Mouse (Mus musculus): Measurements from ENCODE around the gene Olfr1155. TPM values are rescaled to one million over a fixed set of nuclear protein-coding genes. Genes with fewer than 3 reads are reported as not detected.

The Olfr1155 gene
- polyA plus RNA-seq (2015; fragmentation: Nextera tagmentation; extraction: Ambion mirVana): not detected in 2 replicates

DNA sequence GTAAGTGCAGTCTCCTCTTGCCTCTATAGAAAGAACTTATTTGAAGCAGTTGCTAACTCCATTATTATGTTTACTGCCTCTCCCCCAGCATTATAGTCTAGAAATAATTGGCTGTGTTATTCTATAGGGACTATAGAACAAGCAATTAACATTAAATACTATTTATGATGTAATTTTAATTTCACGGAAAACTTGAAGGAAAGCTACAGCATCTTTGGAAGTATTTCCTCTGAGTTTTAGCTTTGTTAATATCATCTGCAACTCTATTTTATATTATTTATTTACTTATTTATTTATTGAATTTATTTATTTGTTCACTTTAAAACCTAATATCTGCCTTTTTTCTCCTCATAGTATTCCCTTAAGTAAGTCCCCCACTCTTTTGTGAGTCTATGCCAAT lies at the start of gene Olfr1155:
Olfr1155 (minus strand) TSS at position 101 of the 400 bp plus-strand sequence.
- ATAC-seq (ENCODE audit: borderline replicate concordance, extremely low read depth, low FRiP score, low TSS enrichment): no peak
- Histone ChIP-seq H3K9me3 (no peaks in the 10 kb centered on the region), H3K9ac (no peak within 1 kb of the TSS), H3K4me3 (no peak within 1 kb of the TSS), H3K27ac (no peak within 1 kb of the TSS), H3K4me1 (no peaks in the 10 kb centered on the region), H3K4me2 (no peak within 1 kb of the TSS), H3K27me3 (no peaks in the 10 kb centered on the region), H3K36me3 (no peaks in the 10 kb centered on the region)
- WGBS: 96% methylated on average over 1 of the region's 1 CpGs

DNA sequence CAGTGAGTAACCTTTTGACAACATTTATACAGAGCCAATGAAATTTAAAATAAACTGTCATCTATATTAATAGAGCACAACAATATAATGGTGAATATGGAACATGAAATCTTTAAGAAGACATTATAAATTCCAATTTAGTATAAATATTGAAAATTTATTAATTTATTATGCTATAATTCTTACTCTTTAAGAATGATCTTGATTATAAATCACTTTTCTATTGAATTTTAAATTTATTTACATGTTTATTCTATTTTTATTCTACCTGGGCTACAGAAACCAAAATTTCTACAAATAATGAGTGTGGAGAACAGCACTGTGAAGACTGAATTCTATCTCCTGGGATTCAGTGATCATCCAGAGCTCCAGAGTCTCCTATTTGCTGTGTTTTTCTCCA lies 44.9 kb upstream of the Olfr1155 start, which contains the start of gene Olfr1158:
Olfr1158 (plus strand) TSS at position 301 of the 400 bp plus-strand sequence.
- Histone ChIP-seq H3K27me3 (no peaks in the 10 kb centered on the region), H3K9me3 (no peaks in the 10 kb centered on the region), H3K4me3 (no peak within 1 kb of the TSS), H3K9ac (no peak within 1 kb of the TSS), H3K36me3 (no peaks in the 10 kb centered on the region), H3K4me1 (no peaks in the 10 kb centered on the region), H3K27ac (no peak within 1 kb of the TSS), H3K4me2 (no peak within 1 kb of the TSS)
- ATAC-seq (ENCODE audit: borderline replicate concordance, extremely low read depth, low FRiP score, low TSS enrichment): no peak

DNA sequence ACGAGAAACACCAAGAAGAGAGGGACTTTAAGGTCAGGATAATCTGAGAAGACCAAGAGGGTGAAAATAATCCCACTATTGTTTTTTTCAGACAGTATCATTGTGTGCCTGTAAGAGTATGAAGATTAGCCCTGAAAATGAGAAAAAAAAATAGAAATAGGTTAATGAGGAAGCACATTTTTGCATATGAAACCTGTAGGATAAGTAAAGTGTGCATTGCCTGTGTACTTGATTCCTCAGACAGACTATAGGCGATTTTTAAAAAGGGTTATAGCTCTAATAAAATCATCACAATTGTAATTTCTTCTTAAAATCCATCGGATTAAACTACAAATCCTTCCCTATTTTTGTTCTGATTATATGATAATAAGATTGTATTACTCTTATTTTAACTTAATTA lies 29.6 kb upstream of the Olfr1155 start, which contains the start of gene Olfr74:
Olfr74 (minus strand) TSS at position 101 of the 400 bp plus-strand sequence.
- no peaks in the 10 kb centered on the region for H3K4me1 ChIP-seq
- 65% methylated on average over 3 of the region's 3 CpGs for WGBS
- no peak within 1 kb of the TSS for H3K27ac ChIP-seq
- no peak within 1 kb of the TSS for H3K4me3 ChIP-seq
- no peak within 1 kb of the TSS for H3K9ac ChIP-seq
- H3K36me3 ChIP-seq: no peaks in the 10 kb centered on the region
- ATAC-seq (ENCODE audit: borderline replicate concordance, extremely low read depth, low FRiP score, low TSS enrichment): no peak
- no peak within 1 kb of the TSS for H3K4me2 ChIP-seq
- H3K9me3 ChIP-seq: no peaks in the 10 kb centered on the region
- no peaks in the 10 kb centered on the region for H3K27me3 ChIP-seq

DNA sequence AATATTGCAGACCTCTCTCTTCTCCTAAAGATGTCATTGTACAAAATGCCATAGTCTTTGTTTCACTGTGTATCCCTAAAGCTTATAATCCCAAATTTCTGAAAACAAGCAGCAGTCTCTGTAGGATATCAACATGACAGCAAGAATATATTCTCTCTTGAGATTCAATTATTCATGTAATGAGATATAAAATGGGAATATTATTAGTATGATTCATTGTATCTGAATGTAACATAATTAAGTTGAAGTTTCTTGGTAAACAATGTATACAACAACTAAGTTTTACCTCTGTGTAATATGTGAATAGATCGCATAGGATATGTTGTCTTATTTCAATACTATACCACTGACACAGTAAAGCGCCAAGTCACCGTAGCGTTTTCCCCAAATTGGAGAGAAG lies 23.3 kb upstream of the Olfr1155 start, which contains the start of gene Olfr1157:
Olfr1157 (minus strand) TSS at position 101 of the 400 bp plus-strand sequence.
- no peak within 1 kb of the TSS for H3K27ac ChIP-seq
- no peaks in the 10 kb centered on the region for H3K4me1 ChIP-seq
- no peak within 1 kb of the TSS for H3K9ac ChIP-seq
- no peak for ATAC-seq (ENCODE audit: borderline replicate concordance, extremely low read depth, low FRiP score, low TSS enrichment)
- no peak within 1 kb of the TSS for H3K4me2 ChIP-seq
- WGBS: 95% methylated on average over 4 of the region's 4 CpGs
- H3K27me3 ChIP-seq: no peaks in the 10 kb centered on the region
- H3K36me3 ChIP-seq: no peaks in the 10 kb centered on the region
- no peaks in the 10 kb centered on the region for H3K9me3 ChIP-seq
- no peak within 1 kb of the TSS for H3K4me3 ChIP-seq

DNA sequence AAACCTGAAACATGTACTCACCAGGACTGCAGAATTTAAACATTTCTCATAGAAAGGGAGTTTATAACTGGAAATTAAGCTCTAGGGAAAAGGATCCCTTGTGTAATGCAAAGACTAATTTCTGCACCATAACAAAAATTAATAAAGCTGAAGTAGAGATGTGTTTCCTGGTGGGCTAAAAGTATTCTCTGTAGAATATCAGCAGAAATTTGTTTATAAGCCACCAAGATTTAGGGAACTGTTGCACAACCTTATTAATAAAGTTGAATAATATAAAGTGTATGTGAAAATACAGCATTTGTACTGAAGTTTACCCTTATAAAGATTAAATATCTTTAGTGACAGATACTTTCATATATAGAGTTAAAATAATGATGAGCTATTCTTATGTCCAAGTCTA lies 8.1 kb upstream of the Olfr1155 start, which contains the start of gene Olfr1156:
Olfr1156 (minus strand) TSS at position 101 of the 400 bp plus-strand sequence.
- no peak within 1 kb of the TSS for H3K4me3 ChIP-seq
- no peaks in the 10 kb centered on the region for H3K36me3 ChIP-seq
- H3K4me2 ChIP-seq: no peak within 1 kb of the TSS
- no peaks in the 10 kb centered on the region for H3K9me3 ChIP-seq
- ATAC-seq (ENCODE audit: borderline replicate concordance, extremely low read depth, low FRiP score, low TSS enrichment): no peak
- H3K4me1 ChIP-seq: no peaks in the 10 kb centered on the region
- no peaks in the 10 kb centered on the region for H3K27me3 ChIP-seq
- H3K9ac ChIP-seq: no peak within 1 kb of the TSS
- H3K27ac ChIP-seq: no peak within 1 kb of the TSS

DNA sequence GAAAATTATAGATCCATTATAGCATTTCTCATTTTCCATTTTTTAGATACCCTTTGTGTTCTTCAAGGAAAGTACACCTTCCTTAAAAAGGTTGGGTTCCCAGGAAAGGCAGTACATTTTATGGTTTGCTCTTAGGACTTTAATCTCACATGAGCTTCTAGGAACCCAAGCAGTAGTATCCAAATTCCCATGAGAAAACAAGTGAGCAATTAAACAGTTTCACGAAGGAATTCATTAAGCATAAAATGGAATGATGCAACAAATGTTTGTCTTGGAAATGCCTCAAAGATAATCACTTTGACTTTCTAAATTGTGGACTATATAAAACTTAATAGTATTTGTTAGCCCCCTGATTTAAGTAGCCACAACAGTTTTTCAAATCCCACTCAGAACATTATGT lies 39.9 kb downstream of the Olfr1155 start, which contains the start of gene Olfr1154:
Olfr1154 (minus strand) TSS at position 101 of the 400 bp plus-strand sequence.
- H3K9me3 ChIP-seq: no peaks in the 10 kb centered on the region
- no peaks in the 10 kb centered on the region for H3K4me1 ChIP-seq
- no peak within 1 kb of the TSS for H3K27ac ChIP-seq
- H3K9ac ChIP-seq: no peak within 1 kb of the TSS
- ATAC-seq (ENCODE audit: borderline replicate concordance, extremely low read depth, low FRiP score, low TSS enrichment): no peak
- H3K36me3 ChIP-seq: no peaks in the 10 kb centered on the region
- no peaks in the 10 kb centered on the region for H3K27me3 ChIP-seq
- H3K4me2 ChIP-seq: no peak within 1 kb of the TSS
- no peak within 1 kb of the TSS for H3K4me3 ChIP-seq
- 85% methylated on average over 1 of the region's 1 CpGs for WGBS

DNA sequence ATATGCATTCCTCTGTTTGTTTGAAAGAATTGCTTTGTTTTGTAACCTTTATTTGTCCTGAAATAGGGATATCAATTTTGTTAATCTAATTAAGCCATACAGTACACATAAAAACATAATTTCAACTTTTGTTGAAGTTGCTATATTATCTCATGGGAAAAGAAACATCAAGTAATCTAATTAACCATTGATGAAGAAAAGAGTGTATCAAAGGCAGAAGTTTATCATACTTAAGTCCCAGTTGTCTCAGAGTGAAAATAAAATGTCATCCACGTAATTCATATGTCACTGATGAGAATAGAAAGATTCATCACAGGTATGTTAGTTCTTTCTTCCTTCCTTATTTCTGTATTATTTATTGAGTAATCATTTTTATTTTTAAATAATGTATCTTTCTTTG lies 50.3 kb downstream of the Olfr1155 start, which contains the start of gene Olfr1153:
Olfr1153 (plus strand) TSS at position 301 of the 400 bp plus-strand sequence.
- Histone ChIP-seq H3K4me3 (no peak within 1 kb of the TSS), H3K9ac (no peak within 1 kb of the TSS), H3K36me3 (no peaks in the 10 kb centered on the region), H3K27ac (no peak within 1 kb of the TSS), H3K27me3 (no peaks in the 10 kb centered on the region), H3K4me1 (no peaks in the 10 kb centered on the region), H3K9me3 (no peaks in the 10 kb centered on the region), H3K4me2 (no peak within 1 kb of the TSS)
- ATAC-seq (ENCODE audit: borderline replicate concordance, extremely low read depth, low FRiP score, low TSS enrichment): no peak
- WGBS: 68% methylated on average over 1 of the region's 1 CpGs

Other genes starting within 250 kb of the Olfr1155 start
- not detected in 2 replicates for gene Olfr1137, start 232.0 kb downstream of the Olfr1155 start, polyA plus RNA-seq (2015; fragmentation: Nextera tagmentation; extraction: Ambion mirVana)
- gene Olfr1138, start 205.2 kb downstream of the Olfr1155 start, polyA plus RNA-seq (2015; fragmentation: Nextera tagmentation; extraction: Ambion mirVana): not detected in 2 replicates
- not detected in 2 replicates for gene Olfr1140, start 201.4 kb downstream of the Olfr1155 start, polyA plus RNA-seq (2015; fragmentation: Nextera tagmentation; extraction: Ambion mirVana)
- not detected in 2 replicates for gene Olfr1141, start 191.1 kb downstream of the Olfr1155 start, polyA plus RNA-seq (2015; fragmentation: Nextera tagmentation; extraction: Ambion mirVana)
- gene Olfr152, start 165.7 kb downstream of the Olfr1155 start, polyA plus RNA-seq (2015; fragmentation: Nextera tagmentation; extraction: Ambion mirVana): not detected in 2 replicates
- not detected in 2 replicates for gene Olfr1143, start 144.5 kb downstream of the Olfr1155 start, polyA plus RNA-seq (2015; fragmentation: Nextera tagmentation; extraction: Ambion mirVana)
- not detected in 2 replicates for gene Olfr1145, start 135.3 kb downstream of the Olfr1155 start, polyA plus RNA-seq (2015; fragmentation: Nextera tagmentation; extraction: Ambion mirVana)
- not detected in 2 replicates for gene Olfr1148, start 114.6 kb downstream of the Olfr1155 start, polyA plus RNA-seq (2015; fragmentation: Nextera tagmentation; extraction: Ambion mirVana)
- not detected in 2 replicates for gene Olfr1150-ps1, start 101.1 kb downstream of the Olfr1155 start, polyA plus RNA-seq (2015; fragmentation: Nextera tagmentation; extraction: Ambion mirVana)
- not detected in 2 replicates for gene Olfr1151, start 89.3 kb downstream of the Olfr1155 start, polyA plus RNA-seq (2015; fragmentation: Nextera tagmentation; extraction: Ambion mirVana)
- gene Olfr1152, start 78.6 kb downstream of the Olfr1155 start, polyA plus RNA-seq (2015; fragmentation: Nextera tagmentation; extraction: Ambion mirVana): not detected in 2 replicates
- not detected in 2 replicates for gene Olfr1153, start 50.2 kb downstream of the Olfr1155 start, polyA plus RNA-seq (2015; fragmentation: Nextera tagmentation; extraction: Ambion mirVana)
- gene Olfr1154, start 40.0 kb downstream of the Olfr1155 start, polyA plus RNA-seq (2015; fragmentation: Nextera tagmentation; extraction: Ambion mirVana): not detected in 2 replicates
- gene Olfr1156, start 8.0 kb upstream of the Olfr1155 start, polyA plus RNA-seq (2015; fragmentation: Nextera tagmentation; extraction: Ambion mirVana): not detected in 2 replicates
- not detected in 2 replicates for gene Olfr1157, start 23.2 kb upstream of the Olfr1155 start, polyA plus RNA-seq (2015; fragmentation: Nextera tagmentation; extraction: Ambion mirVana)
- gene Olfr74, start 29.5 kb upstream of the Olfr1155 start, polyA plus RNA-seq (2015; fragmentation: Nextera tagmentation; extraction: Ambion mirVana): not detected in 2 replicates
- gene Olfr1158, start 45.0 kb upstream of the Olfr1155 start, polyA plus RNA-seq (2015; fragmentation: Nextera tagmentation; extraction: Ambion mirVana): not detected in 2 replicates
- not detected in 2 replicates for gene Olfr1160, start 63.1 kb upstream of the Olfr1155 start, polyA plus RNA-seq (2015; fragmentation: Nextera tagmentation; extraction: Ambion mirVana)
- not detected in 2 replicates for gene Olfr1161, start 77.6 kb upstream of the Olfr1155 start, polyA plus RNA-seq (2015; fragmentation: Nextera tagmentation; extraction: Ambion mirVana)
- gene Olfr73, start 92.6 kb upstream of the Olfr1155 start, polyA plus RNA-seq (2015; fragmentation: Nextera tagmentation; extraction: Ambion mirVana): 0.05 TPM in 1 of 2 replicates, not detected in the other
- gene Olfr1162, start 106.0 kb upstream of the Olfr1155 start, polyA plus RNA-seq (2015; fragmentation: Nextera tagmentation; extraction: Ambion mirVana): not detected in 2 replicates
- gene Olfr1163, start 126.7 kb upstream of the Olfr1155 start, polyA plus RNA-seq (2015; fragmentation: Nextera tagmentation; extraction: Ambion mirVana): not detected in 2 replicates
- gene Olfr1164, start 148.8 kb upstream of the Olfr1155 start, polyA plus RNA-seq (2015; fragmentation: Nextera tagmentation; extraction: Ambion mirVana): not detected in 2 replicates
- gene Olfr1166, start 183.1 kb upstream of the Olfr1155 start, polyA plus RNA-seq (2015; fragmentation: Nextera tagmentation; extraction: Ambion mirVana): not detected in 2 replicates
- not detected in 2 replicates for gene Olfr1167, start 210.1 kb upstream of the Olfr1155 start, polyA plus RNA-seq (2015; fragmentation: Nextera tagmentation; extraction: Ambion mirVana)
- not detected in 2 replicates for gene Olfr1168, start 236.7 kb upstream of the Olfr1155 start, polyA plus RNA-seq (2015; fragmentation: Nextera tagmentation; extraction: Ambion mirVana)

Measured in lung, embryonic 15.5 days (tissue).